Mouse (Mus musculus) adrenal gland, postnatal 14 days (tissue): ENCODE results near the gene Srgn. TPM values are rescaled to one million over a fixed set of nuclear protein-coding genes. Genes with fewer than 3 reads are reported as not detected.
"Not testable (repeated sequence)": the region's sequence is repeated elsewhere in the genome, so short reads cannot be mapped to it uniquely, and the experiment has no call there.

Source experiments
- DNase-seq: peaks from one replicate; pipeline ENCODE4 v3.0.0; 2021; ENCODE audit warnings: mixed read lengths
- total RNA-seq: library from RNA; stranded (reverse); gene quantifications from 2 replicates; pipeline ENCODE4 v1.2.3, GENCODE M21; 2021

Srgn gene
- total RNA-seq, 1 experiment from 2014 or later = 41.1 TPM

- peak; percentile 99 for DNase-seq
Measured at GRCm38 (mm10) chr10:62486618-62487415, 40.4 kb downstream of the Srgn start, which contains the start of gene Vps26a. TSS of gene Vps26a (minus strand) at chr10:62486805.

- DNase-seq = peak; percentile 67
Measured at GRCm38 (mm10) chr10:62485878-62486582, 41.2 kb downstream of the Srgn start.

DNA sequence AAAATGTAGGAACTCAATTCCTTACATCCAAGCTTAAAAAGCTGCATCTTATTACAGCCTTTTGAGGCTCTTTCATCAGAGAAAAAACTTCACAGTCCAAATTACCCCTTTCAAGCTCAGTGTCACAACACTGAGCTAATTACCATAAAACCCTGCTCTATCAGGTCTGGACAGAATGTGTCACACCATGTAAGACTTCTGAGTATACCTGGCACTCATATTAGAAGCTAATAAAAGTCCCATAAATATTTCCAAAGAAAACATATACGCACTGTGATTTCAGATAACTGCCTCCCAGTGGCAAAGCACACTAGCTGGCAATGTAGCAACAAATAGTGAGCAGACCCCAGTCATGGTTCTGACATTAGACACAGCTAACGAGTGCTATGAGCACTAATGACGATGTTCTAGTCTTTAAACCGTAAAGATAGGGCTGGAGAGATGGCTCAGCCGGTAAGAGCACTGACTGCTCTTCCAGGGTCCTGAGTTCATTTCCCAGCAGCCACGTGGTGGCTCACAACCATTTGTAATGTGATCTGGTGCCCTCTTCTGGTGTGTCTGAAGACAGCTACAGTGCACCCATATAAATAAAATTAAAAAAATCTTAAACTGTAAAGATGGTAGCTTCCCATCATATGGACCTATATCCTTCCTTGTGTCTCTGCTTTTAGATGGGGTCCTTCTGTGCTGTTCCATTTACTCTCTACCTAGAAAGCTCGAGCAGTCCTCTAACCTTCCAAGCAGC lies 46.0 kb downstream of the Srgn start:
- no peak for DNase-seq

DNA sequence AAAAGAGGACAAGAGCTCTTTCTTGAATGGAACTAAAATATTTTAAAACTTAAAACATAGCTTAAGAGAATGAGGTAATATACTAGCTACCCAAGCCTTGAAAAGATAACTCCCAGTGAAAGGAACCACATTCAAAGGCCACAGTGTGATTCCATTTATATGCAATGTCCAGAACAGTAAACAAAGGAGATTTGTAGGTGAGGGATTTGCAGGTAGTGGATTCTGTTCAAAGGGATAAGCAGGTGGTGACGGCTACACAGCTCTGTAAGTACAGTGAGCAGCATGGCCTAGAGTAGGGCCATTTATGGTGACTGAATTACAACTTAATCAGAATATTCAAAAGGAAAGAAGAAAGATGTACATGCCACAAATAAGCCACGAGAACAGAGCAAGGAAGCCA lies 50.3 kb downstream of the Srgn start:
- DNase-seq = no peak

DNA sequence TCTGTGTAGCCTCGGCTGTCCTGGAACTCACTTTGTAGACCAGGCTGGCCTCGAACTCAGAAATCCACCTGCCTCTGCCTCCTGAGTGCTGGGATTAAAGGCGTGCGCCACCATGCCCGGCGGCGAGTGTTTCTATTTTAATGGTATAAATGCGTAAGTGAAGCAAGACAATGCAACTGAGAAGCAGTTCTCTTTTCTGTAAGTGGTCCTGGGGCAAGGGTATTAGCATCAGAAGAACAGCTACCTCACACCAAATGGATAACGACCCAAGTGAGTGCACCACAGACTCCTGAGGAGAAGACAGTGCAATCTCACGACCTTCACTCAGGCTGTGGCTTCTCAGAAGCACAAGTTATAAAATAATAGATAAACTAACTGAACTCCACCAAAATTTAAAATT lies 52.3 kb downstream of the Srgn start:
- DNase-seq = no peak

GRCm38 (mm10) chr10:62471105-62471504 lies 56.1 kb downstream of the Srgn start:
- no peak for DNase-seq

GRCm38 (mm10) chr10:62469736-62470135 lies 57.5 kb downstream of the Srgn start:
- DNase-seq = peak; percentile 15

DNA sequence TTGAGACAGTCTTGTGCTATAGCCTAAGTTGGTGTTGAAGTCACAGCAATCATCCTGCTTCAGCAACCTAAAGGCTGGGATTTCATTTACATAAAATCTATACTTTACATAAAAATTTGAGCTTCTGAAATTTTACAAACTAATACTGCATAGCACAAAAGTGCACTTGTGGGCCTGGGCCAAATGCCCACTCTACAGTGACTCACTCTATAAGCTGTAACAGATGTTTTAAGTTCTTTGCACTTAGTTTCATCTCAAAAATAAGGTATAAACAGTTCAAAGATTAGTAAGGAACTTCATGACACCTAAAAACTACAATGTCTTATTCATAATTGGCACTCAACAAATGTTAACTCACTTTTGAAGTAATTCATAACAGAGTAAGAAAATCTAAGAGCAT lies 65.9 kb downstream of the Srgn start:
- no peak for DNase-seq

GRCm38 (mm10) chr10:62452001-62452400 lies 75.2 kb downstream of the Srgn start:
- DNase-seq = not testable (repeated sequence)

- DNase-seq = no peak
Measured at GRCm38 (mm10) chr10:62450280-62450640, 77.0 kb downstream of the Srgn start.

DNA sequence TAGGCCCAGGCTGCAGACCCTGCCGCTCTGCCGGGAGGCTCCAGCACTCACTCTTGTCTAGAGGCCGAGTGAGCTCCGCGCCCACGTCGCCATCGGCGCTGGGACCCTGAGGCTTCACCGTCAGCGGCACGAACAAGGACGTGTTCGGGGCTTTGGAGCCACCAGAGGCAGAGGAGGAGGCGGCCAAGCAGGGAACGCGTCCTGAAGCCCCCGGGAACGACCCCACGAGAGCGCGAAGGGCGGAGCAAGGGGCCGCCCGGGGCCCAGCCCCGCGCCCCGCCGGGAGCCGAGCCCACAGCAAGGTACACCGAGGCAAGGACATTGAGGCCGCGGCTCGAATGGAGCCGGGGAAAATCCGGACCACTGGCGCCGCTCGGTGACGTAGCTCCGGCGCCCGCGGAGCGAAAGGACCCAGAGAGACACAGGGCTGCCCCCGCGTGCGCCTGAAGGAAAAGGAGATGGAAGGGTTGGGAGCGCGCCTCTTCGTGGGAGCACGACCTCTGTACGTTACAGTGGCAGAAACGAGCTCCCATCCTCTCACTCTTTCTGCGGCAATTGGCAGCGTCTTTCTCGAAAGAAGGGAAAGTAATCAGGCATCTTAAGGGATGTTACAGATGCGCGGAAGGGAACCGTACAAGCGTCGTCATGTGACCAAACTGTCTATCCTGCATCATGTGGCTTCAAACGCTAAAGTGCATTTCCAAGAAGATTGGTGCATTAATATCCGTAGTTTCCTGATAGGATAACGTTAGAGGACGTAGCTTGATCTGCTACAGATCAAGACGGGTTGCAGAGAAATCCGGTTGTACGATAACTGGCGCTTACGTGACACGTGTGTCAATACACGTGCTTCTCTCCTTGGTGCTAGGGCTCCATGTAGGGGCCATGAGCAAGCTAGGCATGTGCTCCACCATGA lies 77.6 kb downstream of the Srgn start, which contains the start of the genes 4930507D05Rik and Supv3l1:
4930507D05Rik (plus strand) TSS at position 126 of the 916 bp plus-strand sequence.
Supv3l1 (minus strand) TSS at position 375 of the 916 bp plus-strand sequence.
- DNase-seq = peak; percentile 94

Other genes starting within 250 kb of the Srgn start
- gene Hk1, start 147.5 kb downstream of the Srgn start, total RNA-seq = 26.0 and 31.1 TPM in 2 replicates
- not detected in 2 replicates for gene Hkdc1, start 105.0 kb downstream of the Srgn start, total RNA-seq
- gene 4930507D05Rik, start 78.0 kb downstream of the Srgn start, total RNA-seq = 0.41 and 0.60 TPM in 2 replicates
- gene Supv3l1, start 77.7 kb downstream of the Srgn start, total RNA-seq = 38.7 and 41.9 TPM in 2 replicates
- gene Vps26a, start 40.6 kb downstream of the Srgn start, total RNA-seq = 49.3 and 53.0 TPM in 2 replicates
- gene Kif1bp, start 51.0 kb upstream of the Srgn start, total RNA-seq = 34.8 and 38.5 TPM in 2 replicates
- 74.2 and 78.8 TPM in 2 replicates for gene Ddx21, start 74.8 kb upstream of the Srgn start, total RNA-seq
- gene Ddx50, start 123.8 kb upstream of the Srgn start, total RNA-seq = 107 and 121 TPM in 2 replicates
- 1.2 and 1.5 TPM in 2 replicates for gene Stox1, start 198.7 kb upstream of the Srgn start, total RNA-seq